Mouse (Mus musculus) right cerebral cortex, adult 2 months (tissue): Measurements from ENCODE around the gene Fbxl12.
A peak's percentile ranks its signal among the peaks of the same experiment; 100 is the strongest.
"Not testable (repeated sequence)": the region's sequence is repeated elsewhere in the genome, so short reads cannot be mapped to it uniquely, and the experiment has no call there.

Experiments used
- DNase-seq, 2 experiments: peaks; one replicate each; pipeline ENCODE4 v3.0.0; 2021 to 2022; ENCODE audit warnings: low spot score in 2 of 2

Gene Fbxl12

DNA sequence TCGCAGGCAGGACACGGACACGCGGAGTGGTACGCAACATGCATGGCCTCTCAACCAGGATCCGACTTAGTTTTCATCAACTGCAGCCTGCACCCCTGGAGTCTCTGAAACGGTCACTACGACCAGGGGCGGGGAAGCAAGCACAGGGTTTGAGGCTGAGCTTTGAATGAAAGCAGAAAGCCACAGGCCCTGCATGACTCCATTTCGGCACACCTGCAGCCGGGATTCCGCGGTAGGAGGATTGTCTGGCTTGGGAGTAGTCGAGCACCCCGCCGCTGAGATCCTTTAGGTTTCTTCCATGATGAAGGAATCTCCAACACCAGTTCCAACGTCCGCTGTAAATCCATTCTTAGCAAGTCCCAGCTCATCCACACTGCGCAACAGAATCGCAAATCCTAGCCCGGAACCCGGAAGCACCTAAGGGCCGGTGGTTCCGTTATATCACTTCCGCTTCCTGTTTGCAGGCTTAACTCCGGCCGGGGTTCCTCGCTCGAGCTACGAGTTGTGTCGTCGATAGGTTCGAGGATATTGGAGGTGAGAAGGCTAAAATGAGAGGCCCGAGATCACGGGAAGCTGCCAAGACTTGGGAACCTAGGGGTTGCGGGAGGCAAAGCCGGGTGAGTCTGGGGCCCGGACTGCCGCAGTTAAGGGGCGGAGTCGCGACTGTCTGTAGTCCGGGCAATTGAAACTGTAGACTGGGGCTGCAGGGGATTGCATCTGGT lies at the start of gene Fbxl12:
Fbxl12 (minus strand) TSS at position 408 of the 722 bp plus-strand sequence.
- DNase-seq: peak; percentile 78 to 85

DNA sequence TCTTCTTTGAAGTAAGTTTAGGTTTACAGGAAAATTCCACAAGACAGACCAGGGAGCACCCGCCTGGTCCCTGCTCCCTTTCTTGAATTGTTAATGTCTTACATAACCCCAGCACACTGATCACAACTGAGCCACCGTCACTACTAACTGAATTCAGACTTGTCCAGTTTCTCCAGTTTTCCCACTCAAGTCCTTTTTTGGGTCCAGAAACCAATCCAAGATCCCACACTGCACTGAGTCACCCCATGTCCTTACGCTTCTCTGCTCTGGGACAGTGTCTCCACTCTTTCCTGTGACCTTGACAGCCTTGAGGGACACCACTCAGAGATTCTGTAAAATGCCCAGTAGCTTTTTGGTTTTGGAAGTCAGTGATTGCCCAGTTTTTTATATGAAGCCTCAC lies 48.3 kb upstream of the Fbxl12 start:
- no peak for DNase-seq

DNA sequence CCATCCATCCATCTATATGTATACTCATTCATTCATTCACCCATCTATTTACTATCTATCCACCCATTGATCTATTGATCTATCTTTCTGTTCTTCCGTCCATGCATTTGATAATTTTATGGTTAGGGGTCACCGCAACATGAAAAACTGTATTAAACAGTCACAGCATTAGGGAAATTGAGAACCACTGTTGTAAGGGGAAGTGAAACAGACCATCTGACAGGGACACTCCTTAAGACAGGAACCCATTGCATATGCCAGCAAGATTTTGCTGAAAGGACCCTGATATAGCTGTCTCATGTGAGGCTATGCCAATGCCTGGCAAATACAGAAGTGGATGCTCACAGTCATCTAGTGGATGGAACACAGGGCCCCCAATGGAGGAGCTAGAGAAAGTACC lies 45.9 kb upstream of the Fbxl12 start:
- not testable (repeated sequence) for DNase-seq

DNA sequence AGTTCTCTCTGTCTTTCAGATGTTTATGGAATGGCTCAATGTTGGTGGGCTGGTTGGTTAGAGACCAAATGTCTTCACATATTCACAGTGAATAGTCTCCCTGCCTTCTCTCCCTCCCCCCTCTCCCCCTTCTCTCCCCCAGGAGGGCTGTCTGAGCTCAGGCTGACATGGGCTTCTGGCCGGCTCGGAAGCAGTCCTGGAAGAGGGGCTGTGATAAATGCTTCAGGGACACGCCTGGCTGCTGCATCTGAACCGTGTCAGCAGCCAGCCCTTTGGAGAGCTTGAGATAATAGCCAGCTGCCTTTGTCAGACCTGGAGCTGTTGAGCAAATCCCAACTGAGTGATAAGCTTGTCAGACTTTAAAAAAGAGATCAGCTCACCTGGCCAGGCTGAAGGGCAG lies 45.3 kb upstream of the Fbxl12 start:
- no peak for DNase-seq

DNA sequence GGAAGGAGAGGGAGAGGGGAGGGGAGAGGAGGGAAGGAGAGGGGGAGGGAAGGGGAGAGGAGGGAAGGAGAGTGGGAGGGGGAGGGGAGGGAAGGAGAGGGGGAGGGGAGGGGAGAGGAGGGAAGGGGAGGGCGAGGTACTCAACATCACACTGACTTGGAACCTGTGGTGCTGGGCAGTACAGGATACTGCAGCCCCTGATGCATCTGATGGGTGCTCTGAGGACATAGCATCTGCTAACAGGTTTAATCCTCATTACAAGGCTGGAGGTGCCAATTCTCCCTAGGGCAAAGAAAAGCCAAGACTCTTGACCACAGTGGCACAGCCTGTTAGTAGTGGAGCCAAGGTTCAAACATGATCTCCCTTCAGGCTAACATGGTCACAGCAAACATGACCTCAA lies 44.8 kb upstream of the Fbxl12 start:
- DNase-seq: no peak

DNA sequence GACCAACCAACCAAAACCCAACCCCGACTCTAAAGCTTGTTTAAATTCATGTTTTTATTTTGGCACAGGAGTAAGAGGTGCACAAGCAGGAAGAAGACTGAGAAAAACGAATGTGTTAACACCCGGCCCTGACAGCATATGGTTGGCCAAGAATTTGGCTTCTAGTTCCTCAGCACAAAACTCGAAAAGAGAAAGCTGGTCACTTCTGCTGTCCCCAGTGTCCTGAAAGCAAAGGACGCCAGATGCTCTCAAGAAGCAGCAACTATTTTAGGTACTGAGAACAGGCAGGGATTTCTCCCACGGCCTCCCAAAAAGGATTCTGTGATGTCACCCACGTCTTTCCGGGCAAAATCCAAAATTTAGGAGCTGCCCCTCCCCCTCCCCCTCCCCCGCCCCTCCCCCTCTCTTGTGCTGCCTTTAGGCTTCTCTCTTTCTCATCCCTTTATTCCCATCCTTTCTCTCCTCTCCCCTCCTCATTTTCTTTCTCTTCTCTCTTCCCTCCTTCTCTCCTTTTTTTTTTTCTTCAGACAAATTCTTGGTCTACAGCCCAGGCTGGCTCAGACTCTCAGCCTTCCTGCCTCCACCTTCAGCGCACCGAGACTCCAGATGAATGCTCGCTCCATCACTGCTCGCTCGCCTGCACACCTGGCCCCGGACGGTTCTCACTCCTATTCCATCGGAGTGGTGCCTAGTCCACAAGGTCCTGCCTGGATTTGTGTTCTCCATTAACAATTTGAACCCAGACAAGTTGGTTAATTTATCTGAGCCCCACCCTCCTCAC lies 40.7 kb upstream of the Fbxl12 start:
- DNase-seq: peak; percentile 68 to 74

DNA sequence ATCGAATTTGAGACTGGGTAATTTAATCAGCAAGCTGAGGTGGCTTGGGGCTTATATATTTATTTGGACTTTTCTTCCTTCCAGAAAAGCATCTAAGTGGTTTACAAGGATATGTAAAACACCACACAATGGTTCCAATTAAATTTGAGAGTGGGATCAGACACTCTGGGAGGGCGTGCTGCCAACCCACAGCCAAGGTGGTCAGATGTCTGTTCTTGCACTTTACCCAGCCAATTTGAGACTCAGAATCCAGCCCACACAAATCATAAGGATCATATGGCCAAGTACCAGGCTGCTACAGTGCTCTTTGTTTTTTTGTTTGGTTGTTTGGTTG lies 37.8 kb upstream of the Fbxl12 start:
- peak in 1 of 2 experiments; percentile 67 for DNase-seq

DNA sequence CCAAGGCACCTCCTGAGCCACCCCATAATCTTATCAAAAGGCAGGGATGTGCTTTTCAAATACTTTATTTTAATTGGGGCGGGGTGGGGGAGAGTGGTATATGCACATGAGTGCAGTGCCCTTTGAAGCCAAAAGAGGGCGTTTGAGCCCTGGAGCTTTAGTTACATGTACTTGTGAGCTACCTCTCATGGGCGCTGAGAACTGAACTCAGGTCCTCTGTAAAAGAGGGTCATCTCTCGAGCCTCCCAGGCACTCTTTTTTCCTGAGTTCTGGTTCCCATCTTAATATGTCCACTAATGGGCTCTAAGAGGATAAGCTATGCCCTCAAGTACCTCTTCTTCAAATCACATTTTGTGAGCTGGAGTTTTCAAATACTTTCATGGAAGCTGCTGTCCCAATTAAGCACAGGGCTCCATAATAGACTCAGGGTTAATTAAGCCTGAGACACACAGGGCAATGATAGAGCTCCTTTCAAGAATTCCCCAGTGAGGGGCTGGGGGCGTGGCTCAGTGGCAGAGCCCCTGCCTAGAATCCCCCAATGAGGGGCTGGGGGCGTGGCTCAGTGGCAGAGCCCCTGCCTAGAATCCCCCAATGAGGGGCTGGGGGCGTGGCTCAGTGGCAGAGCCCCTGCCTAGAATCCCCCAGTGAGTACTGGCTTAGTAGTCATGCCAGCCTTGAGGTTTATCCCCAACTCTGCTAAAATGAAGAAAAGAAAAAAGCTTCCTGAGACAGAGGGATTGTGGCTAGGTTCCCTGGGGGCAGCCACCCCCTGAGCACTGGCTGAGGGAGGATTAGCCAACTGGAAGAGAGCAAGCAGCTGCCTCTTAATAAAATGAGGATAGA lies 37.2 kb upstream of the Fbxl12 start:
- no peak for DNase-seq

DNA sequence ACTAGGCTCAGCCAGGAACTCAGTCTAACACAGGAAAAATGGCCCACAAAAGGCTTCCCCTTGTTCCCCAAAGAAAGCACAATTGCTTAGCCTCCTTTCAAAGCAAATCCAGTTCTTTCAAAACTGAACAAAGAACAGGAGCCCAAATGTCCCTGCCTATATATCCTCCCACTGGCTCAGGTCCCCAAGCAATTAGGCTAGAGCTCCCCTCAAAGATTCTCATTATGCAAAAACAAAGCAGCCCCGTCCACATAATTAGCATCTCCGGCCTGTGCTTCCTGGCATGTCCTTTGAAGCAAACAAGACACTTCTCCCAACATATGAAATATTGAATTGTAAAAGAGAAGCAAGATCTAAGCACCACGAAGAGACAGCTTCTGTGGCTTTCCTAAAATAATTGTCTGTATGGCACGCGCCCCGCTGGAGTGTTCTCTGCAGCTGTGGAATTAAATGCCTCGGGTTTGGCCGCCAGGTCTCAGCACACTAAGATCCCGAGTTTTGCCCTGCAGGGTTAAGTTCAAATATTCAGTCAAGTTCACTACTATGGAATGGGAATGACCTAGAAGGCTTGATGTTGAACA lies 35.9 kb upstream of the Fbxl12 start:
- no peak for DNase-seq

DNA sequence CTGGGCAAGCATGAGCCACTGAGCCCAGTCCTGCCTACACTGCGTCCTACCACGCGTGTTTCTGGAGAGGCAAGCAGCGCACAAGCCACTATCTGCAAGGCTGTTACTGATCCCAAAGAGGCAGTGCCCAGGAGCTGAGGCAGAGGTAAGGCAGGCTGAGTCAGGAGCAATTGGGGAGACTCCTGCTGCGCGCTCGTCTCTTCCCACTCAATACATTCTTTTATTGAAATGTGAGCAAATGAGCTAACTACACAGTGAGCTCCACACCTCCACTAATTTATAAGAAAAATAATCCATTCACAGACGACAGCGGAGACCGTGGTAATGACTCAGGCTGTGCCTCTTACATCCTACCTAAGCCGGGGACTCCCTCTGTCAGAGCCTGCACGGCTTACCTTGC lies 33.3 kb upstream of the Fbxl12 start:
- DNase-seq: no peak

DNA sequence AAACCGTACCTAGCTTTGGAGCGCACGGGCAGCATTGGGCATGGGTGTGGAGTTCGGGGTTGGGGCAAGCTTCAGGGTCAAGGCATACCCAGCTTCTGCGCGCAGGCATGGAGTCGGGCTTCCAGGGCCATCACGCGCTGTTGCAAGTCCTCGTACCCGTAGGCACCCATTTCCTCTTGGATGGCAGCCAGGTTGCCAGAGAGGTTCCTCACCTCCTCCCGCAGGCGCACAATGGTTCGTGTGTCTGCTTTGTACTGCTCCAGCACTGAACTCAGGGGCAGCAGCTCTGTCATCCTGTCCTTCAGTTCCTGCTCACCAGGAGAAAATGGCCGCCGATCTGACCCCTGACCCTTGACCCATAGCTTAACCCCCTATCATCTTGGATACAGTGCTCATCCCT lies 27.5 kb upstream of the Fbxl12 start:
- no peak for DNase-seq

DNA sequence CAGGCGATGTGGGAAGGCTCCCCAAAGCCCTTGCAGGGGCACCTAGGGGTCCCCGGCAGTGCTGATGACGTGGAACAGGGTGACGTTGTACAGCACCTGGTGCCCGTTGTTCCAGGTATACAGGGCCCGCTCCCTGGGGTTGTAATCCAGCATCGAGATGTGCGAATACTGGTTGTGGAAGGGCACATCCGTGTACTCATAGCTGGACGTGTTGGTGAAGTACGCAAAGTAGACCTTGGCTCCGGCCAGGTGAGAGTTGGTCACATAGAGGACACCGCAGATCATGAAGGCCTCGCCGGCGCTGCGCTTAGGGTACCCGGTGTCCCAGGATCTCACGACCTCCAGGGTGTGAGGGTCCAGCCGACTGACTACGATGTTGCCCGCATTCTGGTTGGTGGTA lies 23.5 kb upstream of the Fbxl12 start:
- no peak for DNase-seq

DNA sequence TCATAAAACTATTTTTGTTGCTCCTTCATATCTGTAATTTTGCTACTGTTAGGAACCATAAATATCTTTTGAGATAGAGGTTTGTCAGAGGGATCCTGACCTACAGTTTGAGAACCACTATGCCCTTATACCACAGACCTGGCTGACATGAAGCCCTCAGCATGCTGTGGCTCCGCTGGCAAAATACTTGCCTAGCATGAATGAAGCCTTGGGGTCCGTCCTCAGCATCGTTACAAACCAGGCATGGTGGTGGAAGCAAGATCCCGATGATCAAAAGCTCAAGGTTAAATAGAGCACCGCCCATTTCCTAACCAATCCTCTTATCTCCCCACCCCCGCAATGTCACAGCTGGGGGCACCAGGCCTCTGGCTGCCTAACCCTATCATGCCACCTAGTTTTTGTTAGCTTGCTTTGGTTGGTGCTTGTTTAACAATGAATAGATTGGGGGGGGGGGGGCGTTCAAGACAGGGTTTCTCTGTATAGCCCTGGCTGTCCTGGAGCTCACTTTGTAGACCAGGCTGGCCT lies 22.0 kb upstream of the Fbxl12 start:
- no peak for DNase-seq

DNA sequence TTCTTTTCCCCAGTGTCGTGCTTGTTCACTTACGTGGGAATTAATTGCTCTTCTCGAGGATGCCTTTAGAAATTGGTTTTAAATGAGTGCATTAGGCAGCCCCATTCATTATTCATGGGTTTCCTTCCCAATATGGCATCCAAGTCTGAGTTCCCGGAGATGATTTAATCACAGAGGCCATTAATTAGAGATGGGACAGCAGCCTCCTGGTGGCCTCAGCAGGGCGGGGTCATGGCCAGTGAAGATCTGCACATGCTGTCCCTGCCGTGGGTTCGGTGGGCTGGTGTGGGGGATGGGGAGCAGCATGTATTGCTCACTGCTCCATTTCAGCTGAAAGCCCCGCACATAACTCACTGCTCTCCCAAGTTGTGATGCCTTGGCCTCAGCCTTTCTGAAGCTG lies 21.4 kb upstream of the Fbxl12 start:
- no peak for DNase-seq

DNA sequence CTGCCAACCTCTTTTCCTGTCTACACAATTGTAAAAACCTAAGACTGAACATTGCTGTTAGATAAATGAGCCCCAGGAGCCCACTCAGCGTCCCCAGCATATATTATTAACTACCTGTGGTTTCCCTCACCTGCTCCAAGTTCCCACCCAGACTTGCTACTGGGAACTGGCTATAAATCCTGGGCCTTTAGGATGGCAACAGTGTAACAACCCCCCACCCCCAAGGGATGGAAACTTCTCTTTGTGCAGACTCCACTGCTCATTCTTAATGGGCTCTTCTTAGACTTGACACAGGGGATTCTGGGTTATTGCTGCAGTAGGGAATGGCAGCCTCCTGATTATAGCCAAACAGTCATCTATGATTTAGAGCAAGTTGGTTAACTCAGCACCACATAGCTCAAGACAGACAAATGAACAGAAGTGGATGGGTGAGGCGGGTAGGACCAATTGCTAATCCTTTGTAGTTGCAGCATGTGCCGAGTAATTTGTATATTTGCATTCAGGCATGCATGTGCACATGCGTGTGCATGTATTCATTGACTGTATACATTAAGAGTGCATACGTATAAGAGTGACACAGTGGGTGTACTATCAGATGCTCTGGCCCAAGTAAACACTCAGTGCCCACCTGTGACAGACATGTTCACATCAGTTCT lies 20.5 kb upstream of the Fbxl12 start:
- DNase-seq: no peak

DNA sequence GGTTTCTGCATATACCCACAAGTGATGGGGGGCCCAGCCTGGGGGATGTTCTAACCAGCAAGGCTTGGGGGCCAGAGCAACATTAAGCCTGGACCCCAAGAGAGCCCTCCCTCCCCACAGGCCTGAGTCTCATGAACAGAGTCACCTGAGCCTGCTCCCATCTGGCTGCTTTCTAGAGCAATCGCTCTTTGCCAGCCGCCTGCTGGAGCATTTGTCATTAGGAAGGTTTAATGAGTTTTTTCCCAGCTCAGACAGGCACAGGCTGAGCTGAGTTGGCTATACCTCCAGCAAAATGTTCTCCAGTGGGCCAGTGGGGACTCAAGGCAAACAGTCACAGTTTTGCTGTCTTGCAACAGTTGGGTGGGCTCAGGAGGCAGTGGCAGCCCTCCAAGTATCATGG lies 19.8 kb upstream of the Fbxl12 start:
- peak; percentile 57 to 66 for DNase-seq

DNA sequence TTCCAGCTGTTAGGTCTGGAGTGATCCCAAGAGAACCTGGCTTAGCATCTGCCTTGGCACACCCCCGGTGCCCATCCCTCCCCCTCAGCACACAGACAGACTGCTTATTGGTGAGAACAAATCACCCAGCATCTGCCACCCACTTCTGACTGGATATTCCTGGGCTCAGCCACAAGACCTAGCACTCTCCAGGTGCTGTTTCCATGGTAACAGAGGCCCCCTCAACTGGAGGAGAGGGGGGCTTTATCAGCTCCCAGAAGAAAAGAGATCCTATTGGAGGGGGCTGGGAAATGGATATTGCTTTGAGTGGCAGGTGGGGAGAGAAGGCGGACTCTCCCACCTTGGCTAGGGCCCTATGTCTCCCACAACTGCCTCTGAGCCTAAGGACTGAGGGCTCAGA lies 19.4 kb upstream of the Fbxl12 start:
- peak; percentile 78 to 81 for DNase-seq

DNA sequence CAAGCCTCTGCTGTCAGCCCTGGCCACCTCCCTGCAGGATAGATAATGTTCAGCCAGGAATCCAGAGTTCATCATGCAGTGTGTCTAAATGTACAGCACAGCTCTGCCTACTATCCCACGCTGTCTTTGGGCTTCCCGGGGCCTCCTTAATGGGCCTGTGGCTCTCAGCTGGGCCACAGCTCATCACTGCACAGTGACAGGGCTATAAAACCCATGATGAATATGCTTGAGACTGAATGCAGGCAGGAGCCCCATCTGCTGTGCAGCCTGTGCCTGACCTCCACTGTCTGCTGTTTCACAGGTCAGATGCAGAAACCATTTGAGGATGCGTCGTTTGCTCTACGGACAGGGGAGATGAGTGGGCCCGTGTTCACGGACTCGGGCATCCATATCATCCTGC lies 18.3 kb upstream of the Fbxl12 start:
- DNase-seq: no peak

DNA sequence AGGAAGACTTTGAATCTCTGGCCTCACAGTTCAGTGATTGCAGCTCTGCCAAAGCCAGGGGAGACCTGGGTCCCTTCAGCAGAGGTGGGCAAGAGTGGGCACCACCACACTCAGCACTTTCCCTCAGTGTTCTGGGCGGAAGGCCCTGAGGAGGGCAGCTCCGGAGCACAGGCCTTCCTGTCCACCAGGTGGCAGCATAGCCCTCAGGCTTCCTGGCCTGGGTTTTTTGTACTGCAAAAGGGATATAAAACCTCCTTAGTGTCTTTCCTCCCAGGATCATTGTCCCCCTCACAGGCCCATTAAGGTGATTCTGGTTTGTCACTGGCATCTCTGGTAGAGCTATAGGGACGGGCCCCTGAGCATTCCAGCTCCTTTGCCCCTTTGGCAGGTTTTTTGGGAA lies 17.8 kb upstream of the Fbxl12 start:
- DNase-seq: peak; percentile 87 to 88

DNA sequence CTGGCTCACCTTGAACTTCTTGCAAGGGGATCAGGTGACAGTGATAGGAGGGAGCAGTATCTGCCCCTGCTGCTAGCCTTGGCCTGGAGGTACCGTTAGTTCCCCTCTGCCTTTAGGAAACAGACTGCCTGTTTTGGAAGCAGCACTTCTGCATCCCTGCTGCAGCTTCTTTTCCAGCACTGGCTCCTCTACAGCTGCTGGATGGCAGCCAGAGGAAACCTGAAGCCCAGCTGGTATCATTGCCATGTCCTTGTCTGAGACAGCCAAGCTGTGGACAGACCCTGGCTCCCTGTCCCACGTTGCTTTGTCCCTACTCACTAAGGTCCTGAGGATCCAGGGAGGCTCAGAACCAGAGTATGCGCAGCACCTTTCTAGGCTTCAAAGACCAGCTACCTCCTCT lies 13.0 kb upstream of the Fbxl12 start:
- no peak for DNase-seq

DNA sequence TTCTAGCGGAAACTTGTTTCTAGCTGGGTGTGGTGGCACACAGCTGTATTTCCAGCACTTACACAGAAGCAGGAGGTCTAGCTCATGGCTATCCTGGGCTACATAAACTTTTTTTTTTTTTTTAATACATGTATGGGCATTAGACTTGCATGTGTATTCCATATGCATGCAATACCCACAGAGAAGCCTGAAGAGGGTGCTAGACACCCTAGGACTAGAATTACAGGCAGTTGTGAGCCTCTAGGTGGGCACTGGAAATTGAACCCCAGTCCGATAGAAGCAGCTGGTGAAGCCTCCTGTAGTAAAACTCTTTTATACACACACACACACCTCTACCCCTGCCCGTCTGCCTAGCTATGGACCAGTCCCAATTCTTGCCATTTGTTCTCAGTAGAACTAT lies 9.3 kb upstream of the Fbxl12 start:
- DNase-seq: no peak
